ENCODE assay signal across 18 mouse cellular contexts in genomic region chr2:114520414-114520813, GRCm38 (mm10).
"Had no signal": no experiment of that assay in that cellular context is flagged by ENCODE, and none has a peak within 500 bp of the region (broad histone marks: within the 10 kb centered on the region; RNA-seq: fewer than 3 reads in every experiment).

No protein-coding gene starts in this region.

- H3K9me3 ChIP-seq: kidney, embryonic 15.5 days; liver, embryonic 13.5 days; midbrain, embryonic 15.5 days; neural tube, embryonic 13.5 days had no signal

- DNase-seq: kidney, postnatal 10 days; kidney, postnatal 36 days; layer of hippocampus, postnatal 36 days; liver, embryonic 13.5 days; lung, adult 2 months; lung, postnatal 14 days; lung, postnatal 4 days; retina, postnatal 1 day; right cerebral cortex, postnatal 25 days; thymus, adult 2 months; thymus, postnatal 14 days; thymus, postnatal 4 days had no signal

- H3K36me3 ChIP-seq: kidney, embryonic 15.5 days; liver, embryonic 13.5 days; midbrain, embryonic 15.5 days; neural tube, embryonic 13.5 days had no signal

- H3K4me2 ChIP-seq: kidney, embryonic 15.5 days; liver, embryonic 13.5 days; midbrain, embryonic 11.5 days; midbrain, embryonic 15.5 days; neural tube, embryonic 13.5 days had no signal

- ATAC-seq: midbrain, embryonic 15.5 days had no signal

- H3K9ac ChIP-seq: kidney, embryonic 15.5 days; liver, embryonic 13.5 days; midbrain, embryonic 15.5 days; neural tube, embryonic 13.5 days had no signal

- H3K4me3 ChIP-seq: kidney, embryonic 15.5 days; left cerebral cortex, adult 2 months; liver, embryonic 13.5 days; midbrain, embryonic 15.5 days; myocyte; neural tube, embryonic 13.5 days had no signal

- H3K27me3 ChIP-seq: kidney, embryonic 15.5 days; liver, embryonic 13.5 days; midbrain, embryonic 15.5 days; neural tube, embryonic 13.5 days had no signal

- H3K27ac ChIP-seq: kidney, embryonic 15.5 days; left cerebral cortex, adult 2 months; liver, embryonic 13.5 days; midbrain, embryonic 15.5 days; neural tube, embryonic 13.5 days had no signal

- H3K4me1 ChIP-seq: kidney, embryonic 15.5 days; liver, embryonic 13.5 days; midbrain, embryonic 15.5 days; neural tube, embryonic 13.5 days had no signal
